13 mouse cellular contexts compared by ENCODE assay signal in genomic region chr7:34493892-34494291, GRCm38 (mm10).
DNase-seq lines count a peak whose midpoint lies in the region; ATAC-seq and TF ChIP-seq lines count a peak whose summit lies in the region.
"Had no signal": no experiment of that assay in that cellular context is flagged by ENCODE, and none has a peak within 500 bp of the region (broad histone marks: within the 10 kb centered on the region; RNA-seq: fewer than 3 reads in every experiment).

No protein-coding gene starts in this region.

- no peak overlapping the region for H3K9ac ChIP-seq in hindbrain, postnatal 0 days (replicated peaks; ENCODE audit: low read length)
- H3K9ac ChIP-seq in hindbrain, embryonic 12.5 days, result no peak overlapping the region
- H3K9ac ChIP-seq in midbrain, embryonic 14.5 days (replicated peaks; ENCODE audit: low read length), result no peak overlapping the region
- no peak overlapping the region for H3K9ac ChIP-seq in midbrain, embryonic 13.5 days (replicated peaks)
- H3K9ac ChIP-seq: embryonic facial prominence, embryonic 12.5 days; hindbrain, embryonic 15.5 days; liver, embryonic 12.5 days had no signal

- H3K27me3 ChIP-seq in hindbrain, postnatal 0 days (ENCODE audit: insufficient read depth, low read length), result no peaks in the 10 kb centered on the region
- no peaks in the 10 kb centered on the region; the same call in 1 of the 2 replicates for H3K27me3 ChIP-seq in hindbrain, embryonic 12.5 days
- H3K27me3 ChIP-seq in midbrain, embryonic 14.5 days (ENCODE audit: control insufficient read depth, insufficient read depth, low read length), result no peaks in the 10 kb centered on the region
- no peaks in the 10 kb centered on the region for H3K27me3 ChIP-seq in midbrain, embryonic 13.5 days
- H3K27me3 ChIP-seq: embryonic facial prominence, embryonic 12.5 days; hindbrain, embryonic 15.5 days; liver, embryonic 12.5 days had no signal

- peak; percentile 52 for TF ChIP-seq CTCF in hindbrain, postnatal 0 days (IDR thresholded peaks at IDR 0.05; ENCODE audit: low read depth)

- no peaks in the 10 kb centered on the region for H3K36me3 ChIP-seq in hindbrain, postnatal 0 days (ENCODE audit: insufficient read depth, low read length)
- no peaks in the 10 kb centered on the region for H3K36me3 ChIP-seq in hindbrain, embryonic 12.5 days
- H3K36me3 ChIP-seq in midbrain, embryonic 14.5 days (ENCODE audit: control insufficient read depth, insufficient read depth, low read length), result no peaks in the 10 kb centered on the region
- H3K36me3 ChIP-seq in midbrain, embryonic 13.5 days, result no peaks in the 10 kb centered on the region
- H3K36me3 ChIP-seq: embryonic facial prominence, embryonic 12.5 days; hindbrain, embryonic 15.5 days; liver, embryonic 12.5 days had no signal

- H3K9me3 ChIP-seq in hindbrain, postnatal 0 days (ENCODE audit: low read length), result no peaks in the 10 kb centered on the region
- no peaks in the 10 kb centered on the region for H3K9me3 ChIP-seq in hindbrain, embryonic 12.5 days (replicated peaks)
- no peaks in the 10 kb centered on the region for H3K9me3 ChIP-seq in midbrain, embryonic 14.5 days (ENCODE audit: control insufficient read depth, low read length)
- H3K9me3 ChIP-seq in midbrain, embryonic 13.5 days, result no peaks in the 10 kb centered on the region
- H3K9me3 ChIP-seq: embryonic facial prominence, embryonic 12.5 days; hindbrain, embryonic 15.5 days; liver, embryonic 12.5 days had no signal

- no peak overlapping the region for H3K4me2 ChIP-seq in hindbrain, postnatal 0 days (ENCODE audit: low read depth, low read length)
- no peak overlapping the region for H3K4me2 ChIP-seq in hindbrain, embryonic 12.5 days (replicated peaks)
- H3K4me2 ChIP-seq in midbrain, embryonic 14.5 days (ENCODE audit: low read length), result no peak overlapping the region
- no peak overlapping the region for H3K4me2 ChIP-seq in midbrain, embryonic 13.5 days (replicated peaks)
- H3K4me2 ChIP-seq: embryonic facial prominence, embryonic 12.5 days; hindbrain, embryonic 15.5 days; liver, embryonic 12.5 days had no signal

- H3K27ac ChIP-seq in hindbrain, postnatal 0 days, result no peak overlapping the region
- H3K27ac ChIP-seq in hindbrain, embryonic 12.5 days, result no peak overlapping the region
- H3K27ac ChIP-seq in midbrain, embryonic 14.5 days (replicated peaks; ENCODE audit: low read depth, low read length), result no peak overlapping the region
- H3K27ac ChIP-seq in midbrain, embryonic 13.5 days, result no peak overlapping the region
- H3K27ac ChIP-seq: embryonic facial prominence, embryonic 12.5 days; hindbrain, embryonic 15.5 days; liver, embryonic 12.5 days had no signal

- WGBS in hindbrain, postnatal 0 days, result 63% methylated on average over 10 of the region's 10 CpGs
- WGBS in hindbrain, embryonic 12.5 days, result 74% methylated on average over 10 of the region's 10 CpGs
- 66% methylated on average over 10 of the region's 10 CpGs for WGBS in midbrain, embryonic 14.5 days
- WGBS in midbrain, embryonic 13.5 days, result 70% methylated on average over 10 of the region's 10 CpGs

- no peak for ATAC-seq in hindbrain, postnatal 0 days
- ATAC-seq in hindbrain, embryonic 12.5 days (ENCODE audit: low FRiP score), result no peak
- no peak for ATAC-seq in midbrain, embryonic 14.5 days (ENCODE audit: low FRiP score, low TSS enrichment)
- no peak for ATAC-seq in midbrain, embryonic 13.5 days
- ATAC-seq: liver, embryonic 12.5 days had no signal

- H3K4me1 ChIP-seq in hindbrain, postnatal 0 days (ENCODE audit: insufficient read depth, low read length), result no peaks in the 10 kb centered on the region
- H3K4me1 ChIP-seq in hindbrain, embryonic 12.5 days, result no peaks in the 10 kb centered on the region
- no peaks in the 10 kb centered on the region for H3K4me1 ChIP-seq in midbrain, embryonic 14.5 days (ENCODE audit: control insufficient read depth, insufficient read depth, low read length)
- no peaks in the 10 kb centered on the region; the same call in 1 of the 2 replicates for H3K4me1 ChIP-seq in midbrain, embryonic 13.5 days (replicated peaks)
- H3K4me1 ChIP-seq: embryonic facial prominence, embryonic 12.5 days; hindbrain, embryonic 15.5 days; liver, embryonic 12.5 days had no signal

- H3K4me3 ChIP-seq in hindbrain, postnatal 0 days (ENCODE audit: low read length), result no peak overlapping the region
- no peak overlapping the region for H3K4me3 ChIP-seq in hindbrain, embryonic 12.5 days
- no peak overlapping the region for H3K4me3 ChIP-seq in midbrain, embryonic 14.5 days (replicated peaks; ENCODE audit: low read depth, low read length)
- no peak overlapping the region for H3K4me3 ChIP-seq in midbrain, embryonic 13.5 days (replicated peaks)
- H3K4me3 ChIP-seq: embryonic facial prominence, embryonic 12.5 days; hindbrain, embryonic 15.5 days; liver, embryonic 12.5 days had no signal

- peak; percentile 12 to 20 for DNase-seq in cerebellum, postnatal 14 days
- DNase-seq in cerebellum, adult 9-11 months, result no peak
- DNase-seq in hindbrain, postnatal 0 days (ENCODE audit: low spot score), result peak; percentile 69
- peak; percentile 74 for DNase-seq in midbrain, embryonic 14.5 days
- no peak for DNase-seq in frontal cortex, postnatal 25 days (ENCODE audit: low spot score in 2 of 2)
- DNase-seq in adrenal gland, adult 8-10 months, result no peak
- DNase-seq: kidney, postnatal 25 days; thymus, adult 18-20 months had no signal

Comparison
In these comparisons a context has a peak if more than half of its experiments do, and no peak if none do; other contexts are left out.
1. DNase-seq: peak in cerebellum, postnatal 14 days (2 of 2), hindbrain, postnatal 0 days (single experiment) and midbrain, embryonic 14.5 days (single experiment); none in cerebellum, adult 9-11 months (single experiment), frontal cortex, postnatal 25 days (0 of 2) and adrenal gland, adult 8-10 months (single experiment).